Mouse (Mus musculus) midbrain, embryonic 14.5 days (tissue): ENCODE results near the gene Vipas39. TPM values are rescaled to one million over a fixed set of nuclear protein-coding genes. Genes with fewer than 3 reads are reported as not detected.
"Not testable (repeated sequence)": the region's sequence is repeated elsewhere in the genome, so short reads cannot be mapped to it uniquely, and the experiment has no call there.

Source experiments
- ATAC-seq: fragments of 200-750 bp; cut with Nextera tagmentation; 2 replicates; pipeline ENCODE4 v1.8.0; 2017; ENCODE audit warnings: moderate number of reproducible peaks, moderate library complexity; ENCODE audit not compliant: low FRiP score, low TSS enrichment
- DNase-seq: peaks from one replicate; pipeline ENCODE4 v3.0.0-alpha.2; 2015
- H3K27ac ChIP-seq: fragments of 300-500 bp; sonication (generic); replicated peaks from 2 replicates; pipeline ENCODE4 v1.5.1; 2014; ENCODE audit warnings: mild to moderate bottlenecking, low read depth, low read length, moderate library complexity
- H3K27me3 ChIP-seq: fragments of 300-500 bp; sonication (generic); 2 replicates; pipeline ENCODE4 v1.6.1; 2014; ENCODE audit warnings: low read length, control low read depth, mixed read lengths; ENCODE audit not compliant: control insufficient read depth, insufficient read depth
- H3K36me3 ChIP-seq: fragments of 300-500 bp; sonication (generic); 2 replicates; pipeline ENCODE4 v1.6.1; 2014; ENCODE audit warnings: low read length, control low read depth; ENCODE audit not compliant: control insufficient read depth, insufficient read depth
- H3K4me1 ChIP-seq: fragments of 300-500 bp; sonication (generic); 2 replicates; pipeline ENCODE4 v1.6.1; 2014; ENCODE audit warnings: mild to moderate bottlenecking, antibody characterized with exemption, low read length, control low read depth; ENCODE audit not compliant: control insufficient read depth, insufficient read depth
- H3K4me2 ChIP-seq: fragments of 300-500 bp; sonication (generic); 2 replicates; pipeline ENCODE4 v1.6.1; 2014; ENCODE audit warnings: mild to moderate bottlenecking, low read length, moderate library complexity
- H3K4me3 ChIP-seq: fragments of 300-500 bp; sonication (generic); replicated peaks from 2 replicates; pipeline ENCODE4 v1.5.1; 2014; ENCODE audit warnings: low read depth, low read length
- H3K9ac ChIP-seq: fragments of 300-500 bp; sonication (generic); replicated peaks from 2 replicates; pipeline ENCODE4 v1.6.1; 2014; ENCODE audit warnings: mild to moderate bottlenecking, low read length, moderate library complexity
- H3K9me3 ChIP-seq: fragments of 300-500 bp; sonication (generic); 2 replicates; pipeline ENCODE4 v1.6.1; 2016; ENCODE audit warnings: low read length, control low read depth, mixed read lengths; ENCODE audit not compliant: control insufficient read depth
- WGBS: fragments of 180-500 bp; shearing (Covaris S2); extraction: QIAGEN DNeasy Blood & Tissue Kit; methylation state at CpG from one replicate; pipeline ENCODE4 v1.1.7; 2014; 5-methylcytosine and 5-hydroxymethylcytosine counted together
- polyA plus RNA-seq: library from polyadenylated mRNA; unstranded; fragments of >200 nt; fragmentation: Nextera tagmentation; extraction: Ambion mirVana; gene quantifications from 2 replicates; pipeline ENCODE4 v1.2.1, GENCODE M21; 2014

Vipas39 gene
- polyA plus RNA-seq, result 60.6 and 70.1 TPM in 2 replicates

DNA sequence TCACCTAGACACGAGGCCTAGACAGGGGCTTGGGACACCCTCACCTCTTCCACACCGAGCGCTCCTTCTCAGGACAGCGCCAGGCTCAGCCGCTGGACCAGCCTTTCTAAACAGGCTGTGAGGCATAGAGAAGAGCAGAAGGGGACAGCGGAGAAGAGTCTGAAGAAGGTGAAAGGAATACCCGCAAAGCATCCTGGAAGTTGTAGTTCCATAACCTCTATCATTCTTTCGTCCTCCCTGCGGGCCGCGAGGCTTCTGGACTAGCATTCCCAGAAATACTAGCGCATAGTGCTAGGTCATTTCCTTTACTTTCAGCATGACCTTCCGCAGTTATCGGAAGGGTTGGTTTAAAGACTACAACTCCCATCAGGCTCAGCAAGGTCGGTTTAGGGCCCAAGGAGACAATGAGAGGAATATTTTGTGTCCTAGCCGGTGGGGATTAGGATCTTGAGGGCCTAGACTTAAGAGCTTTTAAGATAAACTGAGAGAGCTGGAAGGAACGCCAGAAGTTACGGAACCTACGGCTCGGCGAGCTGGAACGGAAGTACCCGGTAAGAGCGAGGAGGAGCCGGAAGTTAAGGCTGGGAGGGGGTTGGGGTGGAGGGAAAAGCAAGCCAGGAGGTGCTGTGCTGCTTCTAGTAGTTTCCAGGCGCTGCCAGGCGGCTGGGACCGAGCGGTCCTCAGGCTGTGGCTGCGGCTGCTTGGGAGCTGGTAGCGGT, at the start of gene Vipas39, which contains the start of gene Ahsa1:
Gene Vipas39, minus strand, starts transcription at position 149 of the 719 bp plus-strand sequence.
Gene Ahsa1, plus strand, starts transcription at position 372 of the 719 bp plus-strand sequence.
- peaks cover 47% of the 10 kb centered on the region for H3K36me3 ChIP-seq
- H3K9ac ChIP-seq, result peak within 1 kb of the TSS; percentile 78
- H3K4me2 ChIP-seq, result peak within 1 kb of the TSS; percentile 95
- peak within 1 kb of the TSS; percentile 87 for H3K27ac ChIP-seq
- ATAC-seq (peak; percentile 96), DNase-seq (peak; percentile 98)
- H3K4me3 ChIP-seq, result peak within 1 kb of the TSS; percentile 71
- WGBS, result under 1% methylated on average over 31 of the region's 31 CpGs
- H3K4me1 ChIP-seq, result peaks cover 20% of the 10 kb centered on the region
- no peaks in the 10 kb centered on the region for H3K9me3 ChIP-seq
- no peaks in the 10 kb centered on the region for H3K27me3 ChIP-seq

DNA sequence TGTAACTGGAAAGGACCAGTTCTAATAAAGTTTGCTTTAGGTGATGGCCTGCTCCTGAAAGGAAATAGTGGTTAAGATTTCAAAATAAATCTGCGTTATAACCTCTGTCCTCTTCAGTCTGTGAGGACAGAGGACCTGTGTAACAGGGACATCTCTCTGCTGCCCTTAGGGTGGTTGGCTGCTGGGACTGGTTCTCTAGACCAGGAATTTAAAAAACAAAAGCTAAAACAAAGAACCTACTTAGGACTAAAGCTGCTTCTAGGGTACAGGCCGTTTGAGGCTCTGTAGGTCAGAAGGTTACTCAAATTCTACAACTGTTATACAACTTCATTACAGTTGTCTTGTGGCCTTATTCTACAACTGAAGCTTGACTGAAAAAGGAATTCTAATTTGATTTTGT, 47.0 kb upstream of the Vipas39 start:
- Histone ChIP-seq H3K4me1 (no peaks in the 10 kb centered on the region), H3K9ac (no peak overlapping the region), H3K27me3 (no peaks in the 10 kb centered on the region), H3K27ac (no peak overlapping the region), H3K9me3 (no peaks in the 10 kb centered on the region), H3K4me3 (no peak overlapping the region), H3K36me3 (peaks cover 31% of the 10 kb centered on the region), H3K4me2 (no peak overlapping the region)
- WGBS, result 60% methylated on average over 2 of the region's 2 CpGs
- no peak for DNase-seq
- no peak for ATAC-seq

- not testable (repeated sequence) for H3K27me3 ChIP-seq, H3K9ac ChIP-seq, H3K4me2 ChIP-seq, H3K9me3 ChIP-seq, DNase-seq, H3K27ac ChIP-seq, H3K4me3 ChIP-seq, H3K4me1 ChIP-seq
- WGBS, result 60% methylated on average over 4 of the region's 4 CpGs
- ATAC-seq, result peak; percentile 46; the same call in 1 of the 2 replicates
- H3K36me3 ChIP-seq, result peaks cover 20% of the 10 kb centered on the region
These were observed 40.5 kb upstream of the Vipas39 start for GRCm38 (mm10) chr12:87306584-87306844.

DNA sequence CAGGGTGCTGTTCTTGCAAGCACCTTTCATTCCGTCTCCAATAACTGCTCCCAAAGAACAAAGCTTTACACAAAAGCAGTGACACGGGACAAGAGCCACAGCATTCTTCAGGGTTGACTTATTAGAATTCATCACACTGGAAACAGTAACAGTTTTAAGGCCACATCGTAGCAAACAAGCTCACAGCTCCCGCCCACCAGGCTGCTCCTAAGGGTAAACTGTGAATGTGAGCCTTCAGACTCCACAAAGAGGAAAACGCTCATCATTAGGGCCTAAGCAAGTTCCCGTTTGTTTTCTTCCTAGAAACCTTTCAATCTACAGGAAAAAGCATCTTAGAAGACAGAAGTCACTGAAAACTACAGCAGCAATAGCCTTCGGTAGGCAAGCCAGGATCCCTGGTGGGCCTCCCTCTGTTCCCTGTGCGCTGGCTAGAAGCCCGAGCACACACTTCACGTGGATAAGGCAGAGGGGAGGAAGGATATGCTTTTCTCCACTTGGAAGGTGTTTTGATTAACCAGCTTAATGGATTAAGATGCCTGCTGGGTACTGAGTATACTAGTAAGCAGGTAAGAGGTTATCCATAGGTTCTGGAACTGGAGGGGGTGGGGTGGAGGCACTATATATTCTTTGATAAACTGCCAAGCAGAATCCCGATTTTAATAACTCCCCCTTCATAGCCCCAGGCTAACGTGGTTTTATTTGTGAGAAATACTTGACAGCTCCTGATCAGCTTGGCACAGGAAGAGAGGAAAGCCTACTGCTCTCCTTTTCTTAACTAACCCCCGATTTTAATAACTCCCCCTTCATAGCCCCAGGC, 39.9 kb upstream of the Vipas39 start:
- H3K27ac ChIP-seq, result peak overlapping the region; percentile 1; the same call in 1 of the 2 replicates
- ATAC-seq (peak; percentile 11; the same call in 1 of the 2 replicates), DNase-seq (peak; percentile 53)
- no peaks in the 10 kb centered on the region for H3K9me3 ChIP-seq
- no peak overlapping the region for H3K9ac ChIP-seq
- no peak overlapping the region for H3K4me3 ChIP-seq
- no peak overlapping the region for H3K4me2 ChIP-seq
- no peaks in the 10 kb centered on the region for H3K27me3 ChIP-seq
- H3K36me3 ChIP-seq, result peaks cover 20% of the 10 kb centered on the region
- 27% methylated on average over 13 of the region's 13 CpGs for WGBS
- no peaks in the 10 kb centered on the region for H3K4me1 ChIP-seq

DNA sequence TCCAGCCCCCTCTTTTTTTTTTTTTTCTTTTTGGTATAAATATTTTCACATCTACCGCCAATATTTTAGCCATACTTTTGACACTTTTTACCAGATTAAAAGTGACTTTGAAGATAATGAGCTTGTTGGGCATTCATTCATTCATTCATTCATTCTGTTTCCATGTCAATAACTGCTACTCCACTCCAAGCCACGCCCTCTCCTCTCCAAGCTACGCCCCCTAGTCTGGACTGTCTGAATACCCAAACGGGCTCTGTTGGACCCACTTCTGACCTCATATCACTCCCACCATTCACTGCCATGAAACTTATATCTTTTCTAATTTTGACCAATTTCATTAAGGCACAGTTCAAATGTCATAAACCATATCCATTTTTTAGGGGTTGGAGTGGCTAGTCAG, 35.1 kb upstream of the Vipas39 start:
- Histone ChIP-seq H3K4me3 (no peak overlapping the region), H3K9ac (no peak overlapping the region), H3K27ac (no peak overlapping the region), H3K36me3 (no peaks in the 10 kb centered on the region), H3K4me2 (no peak overlapping the region), H3K4me1 (0 out of 2 replicates have a peak, but pooled peaks cover 8% of the 10 kb centered on the region), H3K9me3 (no peaks in the 10 kb centered on the region), H3K27me3 (peaks cover 20% of the 10 kb centered on the region; the same call in 1 of the 2 replicates)
- DNase-seq (no peak), ATAC-seq (no peak)
- 50% methylated on average over 4 of the region's 4 CpGs for WGBS

- DNase-seq, result no peak
- H3K36me3 ChIP-seq, result no peaks in the 10 kb centered on the region
- 2% methylated on average over 9 of the region's 9 CpGs for WGBS
- H3K27ac ChIP-seq, result no peak overlapping the region
- no peaks in the 10 kb centered on the region for H3K9me3 ChIP-seq
- H3K27me3 ChIP-seq, result peaks cover 20% of the 10 kb centered on the region; the same call in 1 of the 2 replicates
- 0 out of 2 replicates have a peak, but pooled peaks cover 8% of the 10 kb centered on the region for H3K4me1 ChIP-seq
- no peak overlapping the region; the same call in 1 of the 2 replicates for H3K9ac ChIP-seq
- 0 out of 2 replicates have a peak, but pooled peaks have one; percentile 7 for ATAC-seq
- peak overlapping the region; percentile 99 for H3K4me2 ChIP-seq
- peak overlapping the region; percentile 69 for H3K4me3 ChIP-seq
These were observed 34.3 kb upstream of the Vipas39 start for GRCm38 (mm10) chr12:87300441-87300690.

DNA sequence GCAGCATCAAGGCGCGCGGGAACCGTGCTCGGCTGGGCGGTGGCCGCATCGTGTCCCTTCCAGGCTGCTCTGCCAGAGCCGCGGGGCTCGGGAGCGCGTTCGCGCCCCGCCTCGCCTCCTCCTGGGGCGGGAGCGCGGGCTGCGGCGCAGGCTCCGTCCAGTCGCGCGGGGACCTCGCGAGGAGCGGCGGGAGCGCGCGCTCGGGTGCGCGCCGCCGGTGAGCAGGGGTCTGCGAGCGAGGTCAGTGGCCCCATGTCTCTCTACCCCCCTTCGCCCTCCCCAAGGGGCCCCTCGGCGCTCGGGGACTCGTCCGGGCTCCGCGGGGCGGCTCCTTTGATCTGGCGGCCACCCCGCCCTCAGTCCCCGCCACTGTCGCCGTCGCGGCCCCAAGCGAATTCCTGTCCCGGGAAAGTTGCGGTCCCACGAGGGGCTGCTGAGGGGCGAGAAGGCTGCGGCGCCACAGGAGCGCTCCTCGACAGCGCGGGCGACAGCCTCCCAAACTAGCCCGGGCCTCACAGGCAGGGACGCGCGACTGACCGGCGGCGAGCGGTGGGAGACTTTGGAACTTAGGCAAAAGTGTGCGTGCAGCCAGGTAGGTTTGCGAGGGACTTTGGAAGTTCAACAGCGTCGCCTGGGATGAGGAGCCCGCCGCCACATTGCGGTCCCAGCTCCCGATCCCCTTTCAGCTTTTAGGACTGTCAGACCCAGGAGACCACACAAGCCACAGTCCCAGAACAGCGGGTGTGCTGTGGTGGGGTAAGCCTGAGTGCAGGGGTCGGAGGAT, 33.8 kb upstream of the Vipas39 start, which contains the start of gene Ism2:
Gene Ism2, minus strand, starts transcription at position 49 of the 784 bp plus-strand sequence.
- ATAC-seq (peak; percentile 71), DNase-seq (peak; percentile 77)
- Histone ChIP-seq H3K9me3 (no peaks in the 10 kb centered on the region), H3K27me3 (peaks cover 20% of the 10 kb centered on the region; the same call in 1 of the 2 replicates), H3K4me3 (peak within 1 kb of the TSS; percentile 69), H3K36me3 (no peaks in the 10 kb centered on the region), H3K4me2 (peak within 1 kb of the TSS; percentile 99), H3K27ac (no peak within 1 kb of the TSS), H3K4me1 (0 out of 2 replicates have a peak, but pooled peaks cover 8% of the 10 kb centered on the region), H3K9ac (peak within 1 kb of the TSS; percentile 72)
- under 1% methylated on average over 85 of the region's 86 CpGs for WGBS

DNA sequence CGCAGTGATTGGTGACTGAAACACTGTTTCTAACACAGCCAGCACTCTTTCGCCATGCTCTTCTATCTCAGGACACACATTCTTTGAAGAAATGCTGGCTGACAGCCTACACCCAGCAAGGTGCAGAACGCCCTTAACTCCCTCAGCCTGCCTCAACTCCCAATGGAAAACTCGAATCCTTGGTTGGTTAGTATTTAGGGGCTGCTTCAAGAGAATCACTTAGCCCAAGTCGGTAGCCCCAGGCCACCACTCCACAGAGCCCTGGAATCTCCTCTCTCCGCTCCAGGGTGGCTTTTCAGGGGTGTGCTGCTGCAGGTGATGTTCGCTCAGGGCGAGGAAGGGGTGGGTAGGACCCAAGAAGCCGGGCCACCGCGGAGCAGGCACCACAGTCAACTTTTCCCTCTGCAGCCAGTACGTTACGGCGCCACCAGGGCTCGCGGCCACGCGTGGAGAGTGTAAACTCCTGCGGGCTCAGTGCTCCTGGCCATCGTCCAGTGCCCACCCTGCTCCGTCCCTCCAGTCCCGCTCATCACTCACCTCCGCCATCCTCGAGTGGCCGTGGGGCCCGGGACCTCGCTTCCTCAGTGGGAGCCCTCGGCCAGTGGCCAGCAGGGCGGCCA, 33.1 kb upstream of the Vipas39 start:
- peak overlapping the region; percentile 72 for H3K9ac ChIP-seq
- peak overlapping the region; percentile 99 for H3K4me2 ChIP-seq
- H3K36me3 ChIP-seq, result no peaks in the 10 kb centered on the region
- no peak overlapping the region for H3K27ac ChIP-seq
- peak overlapping the region; percentile 69 for H3K4me3 ChIP-seq
- DNase-seq (no peak), ATAC-seq (peak; percentile 56)
- 0 out of 2 replicates have a peak, but pooled peaks cover 8% of the 10 kb centered on the region for H3K4me1 ChIP-seq
- peaks cover 20% of the 10 kb centered on the region; the same call in 1 of the 2 replicates for H3K27me3 ChIP-seq
- 9% methylated on average over 29 of the region's 29 CpGs for WGBS
- no peaks in the 10 kb centered on the region for H3K9me3 ChIP-seq
